Mouse (Mus musculus) intestine, embryonic 14.5 days (tissue): Measurements from ENCODE around the gene Podnl1. TPM values are rescaled to one million over a fixed set of nuclear protein-coding genes. Genes with fewer than 3 reads are reported as not detected.

Experiments used
- ATAC-seq: fragments of 200-750 bp; cut with Nextera tagmentation; replicated peaks from 2 replicates; pipeline ENCODE4 v1.8.0; 2017; ENCODE audit warnings: low read depth, moderate number of reproducible peaks, moderate TSS enrichment, moderate library complexity; ENCODE audit not compliant: low FRiP score, low TSS enrichment
- DNase-seq: peaks from one replicate; pipeline ENCODE4 v3.0.0-alpha.2; 2018; ENCODE audit warnings: low spot score
- H3K27ac ChIP-seq: fragments of 300-500 bp; sonication (generic); 2 replicates; pipeline ENCODE4 v1.5.1; 2014; ENCODE audit warnings: low read depth, mild to moderate bottlenecking, control low read depth
- H3K27me3 ChIP-seq: fragments of 300-500 bp; sonication (generic); replicated peaks from 2 replicates; pipeline ENCODE4 v1.6.1; 2014; ENCODE audit warnings: low read length, control low read depth; ENCODE audit not compliant: control insufficient read depth, insufficient read depth
- H3K36me3 ChIP-seq: fragments of 300-500 bp; sonication (generic); 2 replicates; pipeline ENCODE4 v1.6.1; 2014; ENCODE audit warnings: low read length, control low read depth; ENCODE audit not compliant: control insufficient read depth, insufficient read depth
- H3K4me1 ChIP-seq: fragments of 300-500 bp; sonication (generic); replicated peaks from 2 replicates; pipeline ENCODE4 v1.6.1; 2014; ENCODE audit warnings: low read length, control low read depth, mixed read lengths; ENCODE audit not compliant: control insufficient read depth, insufficient read depth
- H3K4me2 ChIP-seq: fragments of 300-500 bp; sonication (generic); 2 replicates; pipeline ENCODE4 v1.6.1; 2014; ENCODE audit warnings: low read length
- H3K4me3 ChIP-seq: fragments of 300-500 bp; sonication (generic); 2 replicates; pipeline ENCODE4 v1.5.1; 2014; ENCODE audit warnings: low read depth, low read length, control low read depth, mixed read lengths
- H3K9ac ChIP-seq: fragments of 300-500 bp; sonication (generic); 2 replicates; pipeline ENCODE4 v1.6.1; 2014; ENCODE audit warnings: mild to moderate bottlenecking, low read length
- H3K9me3 ChIP-seq: fragments of 300-500 bp; sonication (generic); 2 replicates; pipeline ENCODE4 v1.6.1; 2016; ENCODE audit warnings: low read length, control low read depth; ENCODE audit not compliant: control insufficient read depth
- WGBS: fragments of 180-500 bp; shearing (Covaris S2); extraction: QIAGEN DNeasy Blood & Tissue Kit; methylation state at CpG from one replicate; pipeline ENCODE4 v1.1.7; 2014; 5-methylcytosine and 5-hydroxymethylcytosine counted together
- polyA plus RNA-seq: library from polyadenylated mRNA; unstranded; fragments of >200 nt; fragmentation: Nextera tagmentation; extraction: Ambion mirVana; gene quantifications from 2 replicates; pipeline ENCODE4 v1.2.1, GENCODE M21; 2014

The Podnl1 gene
- polyA plus RNA-seq, 1 experiment from 2014 or later: 0.49 TPM

GRCm38 (mm10) chr8:84167696-84168095 is 41.9 kb downstream of the Podnl1 start:
- no peak overlapping the region for H3K27ac ChIP-seq
- H3K9ac ChIP-seq: no peak overlapping the region
- H3K4me1 ChIP-seq: no peaks in the 10 kb centered on the region
- no peaks in the 10 kb centered on the region for H3K27me3 ChIP-seq
- peaks cover 21% of the 10 kb centered on the region for H3K36me3 ChIP-seq
- H3K4me3 ChIP-seq: no peak overlapping the region
- ATAC-seq (no peak), DNase-seq (no peak)
- WGBS: 77% methylated on average over 2 of the region's 2 CpGs
- H3K4me2 ChIP-seq: no peak overlapping the region
- H3K9me3 ChIP-seq: no peaks in the 10 kb centered on the region

- ATAC-seq (no peak), DNase-seq (no peak)
- Histone ChIP-seq H3K9ac (no peak overlapping the region), H3K27me3 (no peaks in the 10 kb centered on the region), H3K4me2 (no peak overlapping the region), H3K4me1 (no peaks in the 10 kb centered on the region), H3K9me3 (no peaks in the 10 kb centered on the region), H3K4me3 (no peak overlapping the region), H3K27ac (no peak overlapping the region), H3K36me3 (peaks cover 37% of the 10 kb centered on the region)
- WGBS: 92% methylated on average over 5 of the region's 5 CpGs
These were observed 44.3 kb downstream of the Podnl1 start for GRCm38 (mm10) chr8:84170096-84170495.

- no peaks in the 10 kb centered on the region for H3K9me3 ChIP-seq
- H3K27me3 ChIP-seq: no peaks in the 10 kb centered on the region
- H3K27ac ChIP-seq: no peak overlapping the region
- H3K36me3 ChIP-seq: peaks cover 46% of the 10 kb centered on the region
- WGBS: 91% methylated on average over 6 of the region's 6 CpGs
- DNase-seq (no peak), ATAC-seq (no peak)
- no peak overlapping the region for H3K4me2 ChIP-seq
- H3K4me1 ChIP-seq: no peaks in the 10 kb centered on the region
- H3K4me3 ChIP-seq: no peak overlapping the region
- H3K9ac ChIP-seq: no peak overlapping the region
These were observed 48.1 kb downstream of the Podnl1 start for GRCm38 (mm10) chr8:84173861-84174260.

GRCm38 (mm10) chr8:84176560-84176959 is 50.8 kb downstream of the Podnl1 start:
- ATAC-seq (no peak), DNase-seq (no peak)
- WGBS: 22% methylated on average over 3 of the region's 3 CpGs
- peaks cover 42% of the 10 kb centered on the region for H3K36me3 ChIP-seq
- no peak overlapping the region for H3K27ac ChIP-seq
- no peaks in the 10 kb centered on the region for H3K27me3 ChIP-seq
- H3K9ac ChIP-seq: no peak overlapping the region
- H3K4me1 ChIP-seq: peaks cover 20% of the 10 kb centered on the region
- no peak overlapping the region for H3K4me3 ChIP-seq
- no peak overlapping the region for H3K4me2 ChIP-seq
- no peaks in the 10 kb centered on the region for H3K9me3 ChIP-seq

- Histone ChIP-seq H3K4me2 (no peak overlapping the region), H3K36me3 (peaks cover 34% of the 10 kb centered on the region), H3K4me1 (peaks cover 23% of the 10 kb centered on the region), H3K27ac (no peak overlapping the region), H3K27me3 (no peaks in the 10 kb centered on the region), H3K4me3 (no peak overlapping the region), H3K9ac (no peak overlapping the region), H3K9me3 (no peaks in the 10 kb centered on the region)
- DNase-seq: no peak
- ATAC-seq: no peak
- 84% methylated on average over 3 of the region's 3 CpGs for WGBS
These were observed 51.6 kb downstream of the Podnl1 start for GRCm38 (mm10) chr8:84177405-84177804.

GRCm38 (mm10) chr8:84178592-84178991 is 52.8 kb downstream of the Podnl1 start:
- ATAC-seq (no peak), DNase-seq (no peak)
- H3K27me3 ChIP-seq: no peaks in the 10 kb centered on the region
- no peak overlapping the region for H3K27ac ChIP-seq
- H3K4me1 ChIP-seq: peaks cover 30% of the 10 kb centered on the region
- H3K36me3 ChIP-seq: peaks cover 22% of the 10 kb centered on the region
- H3K9me3 ChIP-seq: no peaks in the 10 kb centered on the region
- no peak overlapping the region for H3K4me3 ChIP-seq
- no peak overlapping the region for H3K4me2 ChIP-seq
- no peak overlapping the region for H3K9ac ChIP-seq
- 82% methylated on average over 8 of the region's 8 CpGs for WGBS

GRCm38 (mm10) chr8:84179946-84180345 is 54.2 kb downstream of the Podnl1 start:
- H3K27ac ChIP-seq: no peak overlapping the region
- H3K4me1 ChIP-seq: peaks cover 38% of the 10 kb centered on the region
- H3K36me3 ChIP-seq: peaks cover 11% of the 10 kb centered on the region; the same call in 1 of the 2 replicates
- H3K9ac ChIP-seq: peak overlapping the region; percentile 42
- no peaks in the 10 kb centered on the region for H3K9me3 ChIP-seq
- DNase-seq: no peak
- peak overlapping the region; percentile 10 for H3K4me3 ChIP-seq
- H3K27me3 ChIP-seq: no peaks in the 10 kb centered on the region
- WGBS: 10% methylated on average over 4 of the region's 4 CpGs
- ATAC-seq: no peak
- H3K4me2 ChIP-seq: peak overlapping the region; percentile 46

GRCm38 (mm10) chr8:84180530-84181190 is 54.9 kb downstream of the Podnl1 start:
- H3K4me2 ChIP-seq: peak overlapping the region; percentile 46
- H3K9me3 ChIP-seq: no peaks in the 10 kb centered on the region
- peak overlapping the region; percentile 10 for H3K4me3 ChIP-seq
- peaks cover 38% of the 10 kb centered on the region for H3K4me1 ChIP-seq
- no peaks in the 10 kb centered on the region for H3K27me3 ChIP-seq
- DNase-seq: peak; percentile 86
- H3K9ac ChIP-seq: peak overlapping the region; percentile 42
- H3K27ac ChIP-seq: peak overlapping the region; percentile 77
- 2% methylated on average over 16 of the region's 16 CpGs for WGBS
- peaks cover 11% of the 10 kb centered on the region; the same call in 1 of the 2 replicates for H3K36me3 ChIP-seq
- peak; percentile 70 for ATAC-seq
